Mouse (Mus musculus) kidney, embryonic 15.5 days (tissue): Measurements from ENCODE around the gene Washc2. TPM values are rescaled to one million over a fixed set of nuclear protein-coding genes. Genes with fewer than 3 reads are reported as not detected.
"Not testable (repeated sequence)": the region's sequence is repeated elsewhere in the genome, so short reads cannot be mapped to it uniquely, and the experiment has no call there.

ENCODE experiments used
- ATAC-seq: fragments of 200-750 bp; cut with Nextera tagmentation; replicated peaks from 2 replicates; pipeline ENCODE4 v1.8.0; 2017; ENCODE audit warnings: moderate TSS enrichment; ENCODE audit not compliant: low FRiP score
- H3K27ac ChIP-seq: fragments of 300-500 bp; sonication (generic); 2 replicates; pipeline ENCODE4 v1.5.1; 2015; ENCODE audit warnings: mild to moderate bottlenecking, inconsistent platforms
- H3K27me3 ChIP-seq: fragments of 300-500 bp; sonication (generic); 2 replicates; pipeline ENCODE4 v1.6.1; 2015; ENCODE audit warnings: inconsistent platforms
- H3K36me3 ChIP-seq: fragments of 300-500 bp; sonication (generic); 2 replicates; pipeline ENCODE4 v1.6.1; 2015; ENCODE audit warnings: inconsistent platforms
- H3K4me1 ChIP-seq: fragments of 300-500 bp; sonication (generic); 2 replicates; pipeline ENCODE4 v1.6.1; 2015; ENCODE audit warnings: inconsistent platforms
- H3K4me2 ChIP-seq: fragments of 300-500 bp; sonication (generic); 2 replicates; pipeline ENCODE4 v1.6.1; 2015; ENCODE audit warnings: moderate library complexity, mild to moderate bottlenecking, inconsistent platforms
- H3K4me3 ChIP-seq: fragments of 300-500 bp; sonication (generic); replicated peaks from 2 replicates; pipeline ENCODE4 v1.5.1; 2015; ENCODE audit warnings: mild to moderate bottlenecking, inconsistent platforms
- H3K9ac ChIP-seq: fragments of 300-500 bp; sonication (generic); 2 replicates; pipeline ENCODE4 v1.6.1; 2015; ENCODE audit warnings: mild to moderate bottlenecking, inconsistent platforms
- H3K9me3 ChIP-seq: fragments of 300-500 bp; sonication (generic); replicated peaks from 2 replicates; pipeline ENCODE4 v1.6.1; 2016; ENCODE audit warnings: inconsistent platforms
- WGBS: fragments of 180-500 bp; shearing (Covaris S2); methylation state at CpG from one replicate; pipeline ENCODE4 v1.1.7; 2015; ENCODE audit warnings: mixed read lengths; 5-methylcytosine and 5-hydroxymethylcytosine counted together
- polyA plus RNA-seq: library from polyadenylated mRNA; unstranded; fragments of >200 nt; fragmentation: Nextera tagmentation; extraction: Ambion mirVana; gene quantifications from 2 replicates; pipeline ENCODE4 v1.2.1, GENCODE M21; 2015

The Washc2 gene
- 52.2 and 58.1 TPM in 2 replicates for polyA plus RNA-seq

- WGBS: under 1% methylated on average over 51 of the region's 51 CpGs
- Histone ChIP-seq H3K27me3 (no peaks in the 10 kb centered on the region), H3K4me1 (peaks cover 16% of the 10 kb centered on the region), H3K36me3 (peaks cover 28% of the 10 kb centered on the region), H3K4me2 (peak within 1 kb of the TSS; percentile 81), H3K9ac (peak within 1 kb of the TSS; percentile 76), H3K4me3 (peak within 1 kb of the TSS; percentile 81), H3K27ac (peak within 1 kb of the TSS; percentile 92), H3K9me3 (no peaks in the 10 kb centered on the region)
- peak; percentile 99 for ATAC-seq
Measured at GRCm38 (mm10) chr6:116207729-116208534, at the start of gene Washc2. Gene Washc2, plus strand, starts transcription at chr6:116208038.

GRCm38 (mm10) chr6:116166383-116166782, 41.5 kb upstream of the Washc2 start:
- Histone ChIP-seq H3K4me3 (no peak overlapping the region), H3K36me3 (peaks cover 9% of the 10 kb centered on the region; the same call in 1 of the 2 replicates), H3K4me2 (no peak overlapping the region), H3K27ac (no peak overlapping the region), H3K9ac (no peak overlapping the region), H3K27me3 (no peaks in the 10 kb centered on the region), H3K9me3 (no peaks in the 10 kb centered on the region), H3K4me1 (no peaks in the 10 kb centered on the region)
- ATAC-seq: no peak
- 88% methylated on average over 1 of the region's 1 CpGs for WGBS

- H3K4me3 ChIP-seq, H3K4me2 ChIP-seq, ATAC-seq, H3K4me1 ChIP-seq, H3K9ac ChIP-seq, H3K9me3 ChIP-seq, H3K27ac ChIP-seq, H3K27me3 ChIP-seq: not testable (repeated sequence)
- H3K36me3 ChIP-seq: peaks cover 19% of the 10 kb centered on the region
- WGBS: 79% methylated on average over 37 of the region's 37 CpGs
Measured at GRCm38 (mm10) chr6:116173511-116174099, 34.2 kb upstream of the Washc2 start.

DNA sequence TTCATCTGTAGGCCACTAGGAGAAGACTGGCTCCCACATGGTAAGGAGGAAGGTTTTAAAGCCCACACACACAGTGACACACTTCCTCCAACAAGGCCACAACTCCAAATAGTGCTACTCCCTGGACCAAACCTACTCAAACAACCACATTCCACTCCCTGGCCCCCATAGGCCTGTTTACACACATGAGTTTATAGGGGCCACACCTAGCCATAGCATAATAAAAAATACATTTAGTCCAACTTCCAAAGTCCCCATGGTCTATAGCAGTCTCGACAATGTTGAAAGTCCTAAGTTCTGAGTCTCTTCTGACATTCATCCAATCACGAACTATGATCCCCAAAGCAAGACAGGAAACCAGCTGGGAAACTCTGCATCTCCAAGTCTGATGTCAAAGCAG, 29.5 kb upstream of the Washc2 start:
- Histone ChIP-seq H3K4me1 (no peaks in the 10 kb centered on the region), H3K4me2 (no peak overlapping the region), H3K36me3 (peaks cover 28% of the 10 kb centered on the region), H3K27me3 (no peaks in the 10 kb centered on the region), H3K9me3 (no peaks in the 10 kb centered on the region), H3K9ac (no peak overlapping the region), H3K4me3 (no peak overlapping the region), H3K27ac (no peak overlapping the region)
- no peak for ATAC-seq
- WGBS: 92% methylated on average over 2 of the region's 2 CpGs

DNA sequence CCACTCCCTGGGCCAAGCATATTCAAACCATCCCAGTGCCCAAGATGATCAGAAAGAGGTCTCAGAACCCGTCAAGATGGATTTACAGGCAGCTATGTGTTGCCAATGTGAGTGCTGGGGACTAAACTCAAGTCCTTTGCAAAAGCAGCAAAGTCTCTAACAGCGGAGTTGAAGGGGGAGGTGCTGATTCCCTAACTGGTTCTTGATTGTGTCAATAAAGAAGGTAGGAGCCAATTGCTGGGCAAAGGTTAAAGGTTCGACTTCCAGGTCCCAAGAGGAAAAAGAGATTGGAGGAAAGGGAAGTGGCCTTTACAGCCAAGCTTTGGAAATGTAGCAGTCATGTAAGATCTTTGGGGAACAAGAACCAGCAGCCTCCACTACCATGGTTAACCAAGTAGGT, 27.1 kb upstream of the Washc2 start:
- Histone ChIP-seq H3K4me3 (no peak overlapping the region), H3K9ac (no peak overlapping the region), H3K36me3 (peaks cover 22% of the 10 kb centered on the region), H3K4me1 (no peaks in the 10 kb centered on the region), H3K27ac (no peak overlapping the region), H3K4me2 (no peak overlapping the region), H3K9me3 (no peaks in the 10 kb centered on the region), H3K27me3 (no peaks in the 10 kb centered on the region)
- 72% methylated on average over 3 of the region's 3 CpGs for WGBS
- no peak for ATAC-seq

DNA sequence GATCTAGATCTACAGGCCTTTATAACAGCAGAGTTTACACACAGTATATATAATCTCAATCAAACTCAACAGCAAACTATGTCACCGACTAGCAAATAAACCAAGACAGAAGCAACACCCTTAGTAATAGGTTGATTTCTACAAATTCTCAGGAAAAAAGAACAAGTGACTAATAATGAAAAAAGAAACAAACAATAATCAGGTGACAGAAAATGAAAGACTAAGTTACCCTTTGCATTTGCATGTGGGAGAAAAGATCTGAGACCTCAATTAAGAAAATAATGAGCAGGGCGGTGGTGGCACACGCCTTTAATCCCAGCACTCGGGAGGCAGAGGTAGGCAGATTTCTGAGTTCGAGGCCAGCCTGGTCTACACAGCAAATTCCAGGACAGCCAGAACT, 24.3 kb upstream of the Washc2 start:
- no peak overlapping the region for H3K4me2 ChIP-seq
- 91% methylated on average over 5 of the region's 5 CpGs for whole genome bisulfite sequencing
- H3K36me3 ChIP-seq: peaks cover 17% of the 10 kb centered on the region
- H3K27ac ChIP-seq: no peak overlapping the region
- no peaks in the 10 kb centered on the region for H3K27me3 ChIP-seq
- no peak overlapping the region for H3K4me3 ChIP-seq
- H3K9ac ChIP-seq: no peak overlapping the region
- no peaks in the 10 kb centered on the region for H3K4me1 ChIP-seq
- ATAC-seq: no peak
- no peaks in the 10 kb centered on the region for H3K9me3 ChIP-seq

GRCm38 (mm10) chr6:116186485-116186884, 21.4 kb upstream of the Washc2 start:
- peaks cover 11% of the 10 kb centered on the region for H3K36me3 ChIP-seq
- no peaks in the 10 kb centered on the region for H3K4me1 ChIP-seq
- 40% methylated on average over 2 of the region's 2 CpGs for WGBS
- no peak for ATAC-seq
- H3K27me3 ChIP-seq: no peaks in the 10 kb centered on the region
- H3K9me3 ChIP-seq: no peaks in the 10 kb centered on the region
- no peak overlapping the region for H3K9ac ChIP-seq
- no peak overlapping the region for H3K27ac ChIP-seq
- no peak overlapping the region for H3K4me2 ChIP-seq
- no peak overlapping the region for H3K4me3 ChIP-seq

- Histone ChIP-seq H3K4me3 (no peak overlapping the region), H3K36me3 (peaks cover 6% of the 10 kb centered on the region; the same call in 1 of the 2 replicates), H3K27me3 (no peaks in the 10 kb centered on the region), H3K9me3 (no peaks in the 10 kb centered on the region), H3K9ac (no peak overlapping the region), H3K4me1 (peaks cover 15% of the 10 kb centered on the region), H3K4me2 (no peak overlapping the region), H3K27ac (no peak overlapping the region)
- ATAC-seq: no peak
- WGBS: 69% methylated on average over 1 of the region's 1 CpGs
Measured at GRCm38 (mm10) chr6:116189417-116189816, 18.4 kb upstream of the Washc2 start.

GRCm38 (mm10) chr6:116192809-116193311, 15.0 kb upstream of the Washc2 start:
- Histone ChIP-seq H3K27ac (peak overlapping the region; percentile 87), H3K36me3 (no peaks in the 10 kb centered on the region), H3K4me3 (peak overlapping the region; percentile 97), H3K9me3 (no peaks in the 10 kb centered on the region), H3K9ac (peak overlapping the region; percentile 84), H3K4me1 (peaks cover 15% of the 10 kb centered on the region), H3K4me2 (peak overlapping the region; percentile 89), H3K27me3 (peaks cover 6% of the 10 kb centered on the region; the same call in 1 of the 2 replicates)
- ATAC-seq: peak; percentile 89
- under 1% methylated on average over 50 of the region's 51 CpGs for WGBS

DNA sequence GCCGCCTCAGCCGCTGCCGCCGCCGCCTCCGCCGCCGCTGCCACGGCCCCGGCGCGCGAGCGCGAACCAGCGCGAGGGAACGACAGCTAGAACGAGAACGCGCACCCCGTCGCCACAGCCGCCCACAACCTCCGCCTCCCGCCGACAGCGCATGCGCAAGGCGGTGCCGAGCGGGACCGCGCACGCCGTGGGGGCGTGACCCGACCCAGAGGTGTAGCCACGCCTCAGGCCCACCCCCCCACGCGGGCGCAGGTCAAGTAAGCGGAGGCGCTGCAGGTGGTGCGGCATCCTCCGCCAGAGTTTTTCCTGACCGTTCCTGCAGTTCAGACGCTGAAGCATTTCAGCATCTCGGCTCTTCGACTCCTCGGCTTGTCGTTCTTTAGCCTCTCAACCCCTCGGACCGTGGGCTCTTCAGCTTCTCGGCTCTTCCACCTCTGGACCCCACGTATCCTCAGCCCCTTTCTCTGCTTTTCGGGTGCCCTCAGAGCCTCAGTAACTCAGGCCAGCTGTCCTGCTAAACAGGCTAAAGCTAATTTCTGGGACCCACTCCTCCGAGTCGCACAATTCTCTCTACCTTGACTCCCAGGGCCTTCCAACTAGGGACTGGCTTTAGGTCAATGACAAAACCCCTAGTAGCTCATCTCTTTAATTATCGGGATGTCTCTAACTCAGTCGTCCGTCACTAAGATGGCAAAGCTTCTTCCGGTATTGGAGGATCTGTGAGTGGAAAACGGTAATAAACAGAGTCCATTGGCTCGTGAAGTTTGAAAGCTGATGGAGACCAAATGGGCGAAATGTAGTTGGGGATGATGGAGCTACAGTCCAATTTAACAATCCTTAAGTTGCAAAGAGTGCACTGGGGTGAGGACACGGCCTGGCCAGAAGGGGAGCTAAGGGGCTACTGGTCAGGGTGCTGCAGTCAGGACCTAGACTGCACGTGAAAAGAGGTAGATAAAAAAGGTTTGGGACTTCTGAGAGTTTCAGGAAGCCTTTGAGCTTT, 14.1 kb upstream of the Washc2 start, which contains the start of gene Tmcc1:
TSS of gene Tmcc1 (minus strand) at position 93 of the 1,000 bp plus-strand sequence.
- Histone ChIP-seq H3K4me2 (peak within 1 kb of the TSS; percentile 89), H3K4me1 (peaks cover 15% of the 10 kb centered on the region), H3K27ac (peak within 1 kb of the TSS; percentile 87), H3K27me3 (peaks cover 6% of the 10 kb centered on the region; the same call in 1 of the 2 replicates), H3K4me3 (peak within 1 kb of the TSS; percentile 97), H3K9ac (peak within 1 kb of the TSS; percentile 84), H3K36me3 (no peaks in the 10 kb centered on the region), H3K9me3 (no peaks in the 10 kb centered on the region)
- under 1% methylated on average over 63 of the region's 68 CpGs for WGBS
- ATAC-seq: peak; percentile 94

DNA sequence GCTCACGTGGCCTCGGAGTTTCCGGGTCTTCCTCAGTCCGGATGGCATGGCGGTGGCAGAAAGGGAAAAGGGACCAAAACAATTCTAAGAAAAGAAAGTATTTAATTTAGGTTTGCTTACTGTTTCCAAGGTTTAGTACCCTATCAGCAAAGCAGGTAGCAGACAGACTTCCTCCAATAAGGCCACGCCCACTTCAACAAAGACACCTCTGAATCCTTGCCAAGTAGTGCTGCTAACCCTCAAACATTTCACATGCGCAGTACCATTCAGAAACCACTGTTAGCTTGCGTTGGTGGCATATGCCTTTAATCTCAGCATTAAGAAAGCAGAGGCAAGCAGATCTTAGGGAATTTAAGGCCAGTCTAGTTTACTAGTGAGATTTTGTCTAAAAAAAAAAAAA, 12.0 kb upstream of the Washc2 start:
- ATAC-seq: no peak
- peaks cover 15% of the 10 kb centered on the region for H3K4me1 ChIP-seq
- WGBS: 72% methylated on average over 8 of the region's 8 CpGs

More for the DNA sequence above, 12.0 kb upstream of the Washc2 start:
- H3K27me3 ChIP-seq: peaks cover 6% of the 10 kb centered on the region; the same call in 1 of the 2 replicates
- no peaks in the 10 kb centered on the region for H3K9me3 ChIP-seq
- no peak overlapping the region for H3K4me3 ChIP-seq
- no peak overlapping the region for H3K27ac ChIP-seq
- no peak overlapping the region for H3K9ac ChIP-seq
- H3K4me2 ChIP-seq: no peak overlapping the region
- no peaks in the 10 kb centered on the region for H3K36me3 ChIP-seq
